Mouse (Mus musculus): ENCODE measurements around the gene Cst6. TPM values are rescaled to one million over a fixed set of nuclear protein-coding genes. Genes with fewer than 3 reads are reported as not detected.

The Cst6 gene
- polyA plus RNA-seq, 1 experiment = 0.82 TPM

- no peaks in the 10 kb centered on the region for H3K27me3 ChIP-seq (ENCODE audit: control insufficient read depth, insufficient read depth, low read length)
- TF ChIP-seq CTCF (IDR thresholded peaks at IDR 0.05; ENCODE audit: extremely low read depth, insufficient read depth, insufficient read length, insufficient replicate concordance) = no peak
- no peak for TF ChIP-seq POLR2A (IDR thresholded peaks at IDR 0.05; ENCODE audit: low read depth, low read length)
- peak overlapping the region; percentile 90 for H3K27ac ChIP-seq (ENCODE audit: insufficient read depth, low read length)
- no peak for DNase-seq (ENCODE audit: low read depth in 1 of 2, low spot score in 2 of 2)
- WGBS = 1% methylated on average over 42 of the region's 43 CpGs
- peaks cover 7% of the 10 kb centered on the region; the same call in 1 of the 2 replicates for H3K4me1 ChIP-seq (ENCODE audit: control insufficient read depth, insufficient read depth, insufficient read length)
- peaks cover 25% of the 10 kb centered on the region for H3K36me3 ChIP-seq (ENCODE audit: control insufficient read depth, insufficient read depth, low read length)
- H3K4me3 ChIP-seq (ENCODE audit: extremely low read depth, insufficient read depth, insufficient read length) = peak overlapping the region; percentile 93
Observed at GRCm38 (mm10) chr19:5388011-5388441, 38.7 kb upstream of the Cst6 start.

DNA sequence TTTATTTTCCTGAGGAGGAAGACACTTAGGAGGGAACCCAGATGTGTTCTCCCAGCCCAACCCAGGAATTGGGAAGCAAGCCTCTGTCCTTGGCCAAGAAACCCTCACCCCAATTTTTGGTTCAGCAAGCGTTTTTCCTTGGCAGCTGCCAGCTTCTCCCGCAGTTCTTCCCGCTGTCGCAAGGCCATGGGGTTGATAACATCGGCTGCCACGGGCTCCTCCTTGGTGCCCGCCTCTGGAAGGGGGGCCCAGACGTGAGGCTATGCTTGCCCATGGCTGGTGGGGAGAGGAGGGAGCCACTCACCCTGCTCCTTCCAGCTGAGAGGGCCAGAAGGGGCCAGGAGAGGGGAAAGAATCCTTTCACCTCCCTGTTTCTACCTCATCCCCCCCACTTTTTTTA lies 35.3 kb upstream of the Cst6 start:
- DNase-seq (ENCODE audit: low read depth in 1 of 2, low spot score in 2 of 2) = no peak
- no peak for TF ChIP-seq CTCF (IDR thresholded peaks at IDR 0.05; ENCODE audit: extremely low read depth, insufficient read depth, insufficient read length, insufficient replicate concordance)
- TF ChIP-seq POLR2A (IDR thresholded peaks at IDR 0.05; ENCODE audit: low read depth, low read length) = no peak
- H3K36me3 ChIP-seq (ENCODE audit: control insufficient read depth, insufficient read depth, low read length) = peaks cover 57% of the 10 kb centered on the region

DNA sequence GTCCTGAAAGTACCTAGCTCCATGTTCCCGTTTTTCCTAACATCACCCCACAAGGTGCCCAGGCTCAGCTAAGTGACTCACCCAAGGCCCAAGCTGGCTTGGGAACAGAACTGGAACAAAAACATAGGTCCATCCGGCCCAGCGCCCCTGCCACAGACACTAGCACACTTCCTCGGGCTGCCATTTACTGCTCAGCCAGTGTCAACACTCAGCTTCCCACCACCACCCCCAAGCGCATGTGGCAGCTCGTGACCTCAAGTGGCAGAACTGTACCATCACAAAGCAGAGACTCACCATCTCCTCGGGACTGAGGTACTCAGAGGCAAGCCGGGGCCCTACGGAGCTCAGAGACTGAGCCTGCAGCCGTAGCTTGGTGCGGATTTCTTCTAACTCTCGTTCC lies 34.0 kb upstream of the Cst6 start:
- peaks cover 66% of the 10 kb centered on the region for H3K36me3 ChIP-seq (ENCODE audit: control insufficient read depth, insufficient read depth, low read length)
- DNase-seq (ENCODE audit: low read depth in 1 of 2, low spot score in 2 of 2) = no peak
- no peak overlapping the region for H3K27ac ChIP-seq (ENCODE audit: insufficient read depth, low read length)
- H3K27me3 ChIP-seq (ENCODE audit: control insufficient read depth, insufficient read depth, low read length) = no peaks in the 10 kb centered on the region
- H3K4me1 ChIP-seq (ENCODE audit: control insufficient read depth, insufficient read depth, insufficient read length) = no peaks in the 10 kb centered on the region
- 96% methylated on average over 12 of the region's 12 CpGs for WGBS
- H3K4me3 ChIP-seq (ENCODE audit: extremely low read depth, insufficient read depth, insufficient read length) = no peak overlapping the region
- TF ChIP-seq CTCF (IDR thresholded peaks at IDR 0.05; ENCODE audit: extremely low read depth, insufficient read depth, insufficient read length, insufficient replicate concordance) = no peak
- TF ChIP-seq POLR2A (IDR thresholded peaks at IDR 0.05; ENCODE audit: low read depth, low read length) = no peak

More for the DNA sequence above, 35.3 kb upstream of the Cst6 start:
- H3K27me3 ChIP-seq (ENCODE audit: control insufficient read depth, insufficient read depth, low read length) = no peaks in the 10 kb centered on the region
- H3K4me1 ChIP-seq (ENCODE audit: control insufficient read depth, insufficient read depth, insufficient read length) = no peaks in the 10 kb centered on the region; the same call in 1 of the 2 replicates
- WGBS = 95% methylated on average over 8 of the region's 8 CpGs
- no peak overlapping the region for H3K4me3 ChIP-seq (ENCODE audit: extremely low read depth, insufficient read depth, insufficient read length)
- H3K27ac ChIP-seq (ENCODE audit: insufficient read depth, low read length) = no peak overlapping the region

DNA sequence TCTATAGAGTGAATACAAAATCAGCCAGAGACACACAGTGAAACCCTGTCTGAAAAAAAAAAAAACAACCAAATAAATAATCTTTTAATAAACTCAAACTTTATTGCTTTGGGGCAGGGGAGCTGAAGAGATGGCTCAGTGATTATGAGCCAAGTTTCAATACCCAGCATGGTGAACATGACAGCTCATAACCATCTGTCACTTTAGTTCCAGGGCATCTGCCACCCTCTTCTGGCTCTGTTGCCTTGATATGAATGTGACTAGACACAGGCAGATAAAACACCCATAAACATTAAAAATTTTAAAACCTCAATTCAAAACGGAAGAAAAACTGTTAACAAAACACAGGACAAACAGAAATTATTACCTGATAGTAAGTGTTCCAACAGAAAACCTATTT lies 28.1 kb upstream of the Cst6 start:
- Histone ChIP-seq H3K4me1 (ENCODE audit: control insufficient read depth, insufficient read depth, insufficient read length) (no peaks in the 10 kb centered on the region), H3K27ac (ENCODE audit: insufficient read depth, low read length) (no peak overlapping the region), H3K36me3 (ENCODE audit: control insufficient read depth, insufficient read depth, low read length) (peaks cover 39% of the 10 kb centered on the region), H3K4me3 (ENCODE audit: extremely low read depth, insufficient read depth, insufficient read length) (no peak overlapping the region), H3K27me3 (ENCODE audit: control insufficient read depth, insufficient read depth, low read length) (no peaks in the 10 kb centered on the region)
- TF ChIP-seq POLR2A (IDR thresholded peaks at IDR 0.05; ENCODE audit: low read depth, low read length) (no peak), CTCF (IDR thresholded peaks at IDR 0.05; ENCODE audit: extremely low read depth, insufficient read depth, insufficient read length, insufficient replicate concordance) (no peak)
- DNase-seq (ENCODE audit: low read depth in 1 of 2, low spot score in 2 of 2) = no peak
- 96% methylated on average over 1 of the region's 1 CpGs for WGBS

GRCm38 (mm10) chr19:5374748-5375147 lies 25.4 kb upstream of the Cst6 start:
- Histone ChIP-seq H3K27me3 (ENCODE audit: control insufficient read depth, insufficient read depth, low read length) (no peaks in the 10 kb centered on the region), H3K4me3 (ENCODE audit: extremely low read depth, insufficient read depth, insufficient read length) (no peak overlapping the region), H3K4me1 (ENCODE audit: control insufficient read depth, insufficient read depth, insufficient read length) (no peaks in the 10 kb centered on the region), H3K27ac (ENCODE audit: insufficient read depth, low read length) (no peak overlapping the region), H3K36me3 (ENCODE audit: control insufficient read depth, insufficient read depth, low read length) (peaks cover 24% of the 10 kb centered on the region)
- TF ChIP-seq POLR2A (IDR thresholded peaks at IDR 0.05; ENCODE audit: low read depth, low read length) = no peak
- no peak for TF ChIP-seq CTCF (IDR thresholded peaks at IDR 0.05; ENCODE audit: extremely low read depth, insufficient read depth, insufficient read length, insufficient replicate concordance)
- DNase-seq (ENCODE audit: low read depth in 1 of 2, low spot score in 2 of 2) = no peak
- WGBS = 91% methylated on average over 4 of the region's 4 CpGs

DNA sequence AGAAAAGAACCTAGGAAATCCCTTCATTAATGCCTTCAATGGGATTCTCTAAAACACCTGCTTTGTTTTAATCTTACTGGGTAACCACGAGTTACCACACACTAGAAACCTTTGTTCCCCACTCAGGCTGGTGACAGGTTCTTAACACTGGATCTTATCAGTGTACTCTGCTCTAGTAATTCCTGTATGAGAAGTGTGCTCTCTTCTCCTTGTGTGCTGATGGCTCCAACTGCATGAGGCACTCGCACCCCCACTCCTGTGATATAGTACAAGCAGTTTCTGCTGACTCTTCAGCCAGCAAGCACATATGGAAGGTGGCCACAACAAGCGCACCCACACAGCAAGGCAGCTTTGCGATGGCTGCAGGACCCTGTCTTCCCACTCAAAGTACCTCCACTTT lies 24.8 kb upstream of the Cst6 start:
- WGBS = 85% methylated on average over 4 of the region's 4 CpGs
- Histone ChIP-seq H3K4me1 (ENCODE audit: control insufficient read depth, insufficient read depth, insufficient read length) (no peaks in the 10 kb centered on the region), H3K27me3 (ENCODE audit: control insufficient read depth, insufficient read depth, low read length) (no peaks in the 10 kb centered on the region), H3K36me3 (ENCODE audit: control insufficient read depth, insufficient read depth, low read length) (peaks cover 21% of the 10 kb centered on the region), H3K4me3 (ENCODE audit: extremely low read depth, insufficient read depth, insufficient read length) (no peak overlapping the region), H3K27ac (ENCODE audit: insufficient read depth, low read length) (no peak overlapping the region)
- no peak for TF ChIP-seq CTCF (IDR thresholded peaks at IDR 0.05; ENCODE audit: extremely low read depth, insufficient read depth, insufficient read length, insufficient replicate concordance)
- no peak for TF ChIP-seq POLR2A (IDR thresholded peaks at IDR 0.05; ENCODE audit: low read depth, low read length)
- no peak for DNase-seq (ENCODE audit: low read depth in 1 of 2, low spot score in 2 of 2)

- 91% methylated on average over 7 of the region's 7 CpGs for WGBS
- Histone ChIP-seq H3K27me3 (ENCODE audit: control insufficient read depth, insufficient read depth, low read length) (no peaks in the 10 kb centered on the region), H3K4me3 (ENCODE audit: extremely low read depth, insufficient read depth, insufficient read length) (no peak overlapping the region), H3K36me3 (ENCODE audit: control insufficient read depth, insufficient read depth, low read length) (peaks cover 20% of the 10 kb centered on the region), H3K4me1 (ENCODE audit: control insufficient read depth, insufficient read depth, insufficient read length) (no peaks in the 10 kb centered on the region), H3K27ac (ENCODE audit: insufficient read depth, low read length) (no peak overlapping the region)
- DNase-seq (ENCODE audit: low read depth in 1 of 2, low spot score in 2 of 2) = no peak
- TF ChIP-seq CTCF (IDR thresholded peaks at IDR 0.05; ENCODE audit: extremely low read depth, insufficient read depth, insufficient read length, insufficient replicate concordance) (no peak), POLR2A (IDR thresholded peaks at IDR 0.05; ENCODE audit: low read depth, low read length) (no peak)
Observed at GRCm38 (mm10) chr19:5372724-5373123, 23.4 kb upstream of the Cst6 start.
